Mouse (Mus musculus) kidney, postnatal 4 days (tissue): Measurements from ENCODE around the gene Efemp2.
A peak's percentile ranks its signal among the peaks of the same experiment; 100 is the strongest.

ENCODE experiments used
- DNase-seq, 2 experiments: peaks; one replicate each; pipeline ENCODE4 v3.0.0; 2021; ENCODE audit warnings: mixed read lengths in 2 of 2

The Efemp2 gene

DNA sequence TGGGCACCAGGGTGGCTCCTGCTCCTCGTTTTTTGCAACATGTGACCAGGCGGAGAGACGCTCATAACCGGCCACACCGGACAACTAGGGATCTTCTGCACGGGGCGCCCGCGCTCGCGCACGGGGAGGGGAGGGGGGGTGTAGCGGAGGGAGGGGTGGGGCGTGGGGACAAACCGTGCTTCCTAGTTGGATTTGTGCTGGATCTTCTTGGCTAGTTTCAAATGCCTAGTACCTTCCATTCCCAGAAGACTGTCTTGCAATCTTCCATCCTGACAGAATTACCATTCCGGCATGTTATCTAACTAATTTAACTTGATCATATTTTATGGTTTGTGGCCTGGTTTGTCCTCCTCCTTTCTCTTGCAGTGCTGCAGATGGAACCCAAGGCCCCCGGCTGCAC, 29.9 kb downstream of the Efemp2 start, which contains the start of gene 1700020D05Rik:
Gene 1700020D05Rik, minus strand, starts transcription at position 101 of the 400 bp plus-strand sequence.
- no peak for DNase-seq

DNA sequence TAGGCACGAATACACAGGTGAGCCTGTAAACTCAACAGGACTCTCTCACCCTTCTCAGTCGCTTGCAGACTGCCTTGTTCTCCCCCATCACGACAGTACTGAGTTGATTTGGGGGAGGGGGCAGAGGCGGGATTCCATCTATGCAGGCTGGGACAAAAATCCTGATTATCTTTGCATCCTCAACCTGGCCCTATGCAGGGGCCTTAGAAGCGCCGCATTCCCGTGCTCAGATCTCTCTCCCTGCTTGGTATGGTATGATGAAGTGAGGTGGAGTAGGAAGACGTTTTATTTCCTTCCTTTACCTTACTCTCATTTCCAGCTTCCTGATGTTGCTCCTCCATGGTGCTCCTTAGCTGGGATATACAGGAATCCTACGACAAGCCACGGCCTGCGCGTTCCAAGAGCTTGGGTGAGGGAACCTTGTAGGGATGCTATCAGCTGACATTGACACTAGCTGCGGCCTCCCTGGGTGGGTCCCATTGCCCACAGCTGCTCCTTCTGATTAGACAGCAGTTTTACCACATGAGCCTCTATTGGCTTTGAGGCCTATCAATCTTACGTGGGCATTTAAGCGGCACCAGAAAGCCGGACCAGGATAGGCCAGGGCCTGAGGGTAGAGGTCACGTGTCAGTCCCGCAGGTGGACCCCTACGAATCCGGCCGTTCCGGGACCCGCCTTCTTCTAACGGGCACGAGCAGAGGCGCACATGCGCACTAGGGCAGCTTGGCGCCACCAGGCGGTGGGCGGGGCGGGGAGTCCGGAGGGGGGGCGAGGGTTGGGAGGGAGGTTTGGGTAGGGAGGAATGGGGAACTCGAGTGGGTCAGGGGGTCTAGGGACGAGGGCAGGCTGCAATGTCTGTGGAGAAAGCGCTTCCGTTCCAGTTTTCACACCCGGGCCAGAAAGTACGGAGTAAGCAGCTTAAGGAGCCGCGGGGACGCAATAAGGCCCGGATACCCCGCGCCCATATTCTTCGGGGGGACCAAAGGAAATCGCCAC, 36.6 kb downstream of the Efemp2 start, which contains the start of gene Snx32:
Gene Snx32, minus strand, starts transcription at position 508 of the 996 bp plus-strand sequence.
- DNase-seq, result peak; percentile 96 to 98

DNA sequence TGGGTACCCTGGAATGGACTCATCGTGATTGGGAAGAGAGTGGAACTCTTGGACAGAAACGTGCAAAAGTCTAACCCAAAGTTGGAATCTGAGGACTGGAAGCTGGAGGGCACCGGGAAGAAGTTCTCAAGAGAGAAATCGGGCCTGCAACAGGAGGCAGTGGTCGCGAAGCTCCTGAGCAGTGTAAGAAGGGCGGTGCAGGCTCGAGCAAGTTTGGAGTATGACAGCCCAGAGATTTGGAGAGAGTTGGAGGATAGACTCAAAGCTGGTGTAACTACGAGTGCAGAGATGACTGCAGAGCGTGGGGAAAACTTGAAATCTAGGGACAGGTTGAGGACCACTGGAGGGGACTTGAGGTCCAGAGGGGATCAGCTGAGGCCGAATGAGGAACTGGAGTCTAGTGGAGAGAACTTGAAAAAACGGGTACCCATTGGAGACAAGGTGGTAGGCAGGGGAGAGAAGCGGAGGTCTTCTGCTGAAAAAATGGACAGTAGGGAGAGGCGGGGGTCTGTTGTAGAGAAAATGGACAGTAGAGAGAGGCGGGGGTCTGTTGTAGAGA, 37.4 kb downstream of the Efemp2 start:
- DNase-seq, result no peak

DNA sequence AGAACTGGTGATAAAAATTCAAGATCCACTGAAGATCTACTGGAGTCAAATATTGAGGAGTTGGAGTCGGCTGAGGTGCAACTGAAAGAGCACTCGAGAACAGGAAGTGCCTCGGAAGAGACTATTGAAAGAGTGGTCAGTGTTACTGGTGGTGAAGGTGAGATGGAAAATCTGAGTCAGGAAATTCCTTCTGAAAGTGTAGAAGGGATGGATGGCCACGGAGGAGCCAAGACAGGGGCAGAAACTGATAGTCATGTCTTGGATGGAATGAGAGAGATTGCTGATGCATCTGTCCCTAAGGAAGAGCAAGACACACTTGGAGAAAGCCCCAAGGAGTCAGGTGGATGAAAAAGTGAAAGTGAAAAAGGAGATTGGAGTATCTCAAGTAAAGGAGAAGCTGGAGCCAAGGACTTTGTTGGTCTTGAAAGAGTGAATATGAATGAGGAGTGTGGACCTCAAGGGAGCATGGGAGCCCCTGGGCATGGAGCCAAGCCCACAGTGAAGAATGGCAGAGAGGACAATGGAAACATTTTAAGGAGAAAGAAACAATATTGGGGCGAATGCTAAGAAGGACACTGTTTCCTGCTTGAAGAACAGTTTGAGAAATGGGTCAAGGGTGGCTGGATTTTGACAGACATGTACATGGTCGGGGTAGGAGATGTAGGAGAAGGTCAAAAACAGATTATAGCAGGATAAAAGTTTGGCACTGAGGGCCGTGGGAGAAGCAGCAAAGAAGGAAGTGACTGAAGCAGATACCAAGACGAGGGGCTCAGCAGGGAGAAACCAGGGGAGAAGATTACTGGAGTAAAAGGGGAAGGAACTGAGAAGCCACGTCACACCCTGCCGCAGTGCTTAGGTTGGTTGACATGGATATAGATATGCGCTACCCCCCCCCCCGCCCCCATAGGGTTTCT, 38.6 kb downstream of the Efemp2 start:
- peak in 1 of 2 experiments; percentile 31 for DNase-seq

DNA sequence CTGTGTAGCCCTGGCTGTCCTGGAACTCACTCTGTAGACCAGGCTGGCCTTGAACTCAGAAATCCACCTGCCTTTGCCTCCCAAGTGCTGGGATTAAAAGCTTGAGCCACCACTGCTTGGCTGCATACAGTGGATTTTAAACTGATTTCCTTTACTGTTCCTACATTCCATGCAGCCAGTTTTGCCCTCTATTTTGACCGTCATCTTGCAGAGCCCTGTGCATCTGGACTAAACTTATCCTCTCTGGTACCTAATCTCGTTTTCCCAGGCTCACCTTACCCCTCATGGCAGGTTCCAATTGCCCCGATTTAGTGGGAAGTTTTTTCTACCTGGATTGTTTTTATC, 39.2 kb downstream of the Efemp2 start:
- DNase-seq, result no peak

DNA sequence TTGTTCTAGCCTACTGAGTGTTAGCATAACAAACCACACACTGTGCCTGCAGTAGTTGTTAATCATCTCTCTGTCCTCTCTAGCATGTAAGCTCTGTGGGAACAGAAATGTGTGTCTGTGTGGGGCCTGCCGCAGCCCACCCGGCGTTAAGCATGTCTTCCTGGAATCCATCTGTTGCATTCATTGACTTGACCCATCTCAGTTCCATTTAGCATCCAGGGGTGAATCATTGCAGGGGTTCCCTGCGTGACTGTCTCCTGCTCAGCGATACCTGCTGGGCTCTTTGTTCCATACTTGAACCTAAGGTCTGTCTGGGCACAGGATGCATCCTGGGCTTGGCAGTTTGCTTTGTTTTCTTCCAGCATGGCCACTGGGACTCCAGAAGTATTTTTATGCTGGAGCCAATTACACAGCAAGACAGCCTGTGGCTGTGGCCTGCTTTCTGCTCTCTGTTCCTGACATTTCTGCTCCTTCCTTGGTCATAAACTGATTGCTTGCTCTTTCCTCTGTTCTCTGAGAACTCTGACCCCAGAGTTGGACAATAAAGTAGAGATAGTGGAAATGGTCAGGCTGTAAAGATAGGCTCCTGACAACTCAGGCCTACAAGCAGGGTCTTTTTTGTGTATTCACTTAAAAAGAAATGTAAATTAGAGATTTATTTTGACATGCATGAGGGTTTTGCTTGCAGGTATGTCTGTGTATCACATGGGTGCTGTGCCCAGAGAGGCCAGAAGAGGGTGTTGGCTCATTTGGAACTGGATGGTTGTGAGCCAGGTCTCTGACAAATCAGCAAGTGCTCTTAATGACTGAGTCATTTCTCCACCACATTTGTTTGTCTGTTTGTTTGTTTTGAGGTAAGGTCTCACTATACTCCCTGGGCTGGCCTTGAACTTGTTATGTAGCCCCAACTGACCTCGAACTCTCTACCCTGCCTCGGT, 42.4 kb downstream of the Efemp2 start:
- DNase-seq, result no peak

DNA sequence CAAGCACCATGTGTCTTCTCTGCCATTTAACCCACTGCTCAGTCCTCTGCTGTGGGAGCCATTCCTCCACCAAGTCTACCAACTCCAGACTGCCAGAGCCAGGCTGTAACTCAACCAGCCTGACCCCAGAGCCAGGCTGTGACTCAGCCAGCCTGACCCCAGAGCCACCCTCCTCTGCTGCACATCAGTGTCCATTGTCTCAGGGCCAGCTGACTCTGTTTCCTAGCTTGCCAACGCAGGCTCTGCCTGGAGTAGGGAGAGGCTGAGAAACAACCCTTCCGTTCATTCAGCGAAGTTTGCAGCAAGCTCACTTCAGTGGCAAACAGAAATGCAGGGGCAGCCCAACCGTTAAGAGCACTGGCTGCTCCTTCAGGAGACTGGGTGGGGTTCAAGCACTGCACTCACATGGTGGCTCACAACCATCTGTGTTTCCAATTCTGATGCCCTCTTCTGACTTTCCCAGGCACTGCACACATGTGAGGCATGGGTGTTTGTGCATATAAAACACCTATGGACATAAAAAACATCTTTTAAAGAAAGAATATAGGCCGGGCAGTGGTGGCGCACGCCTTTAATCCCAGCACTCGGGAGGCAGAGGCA, 43.3 kb downstream of the Efemp2 start:
- DNase-seq, result no peak

DNA sequence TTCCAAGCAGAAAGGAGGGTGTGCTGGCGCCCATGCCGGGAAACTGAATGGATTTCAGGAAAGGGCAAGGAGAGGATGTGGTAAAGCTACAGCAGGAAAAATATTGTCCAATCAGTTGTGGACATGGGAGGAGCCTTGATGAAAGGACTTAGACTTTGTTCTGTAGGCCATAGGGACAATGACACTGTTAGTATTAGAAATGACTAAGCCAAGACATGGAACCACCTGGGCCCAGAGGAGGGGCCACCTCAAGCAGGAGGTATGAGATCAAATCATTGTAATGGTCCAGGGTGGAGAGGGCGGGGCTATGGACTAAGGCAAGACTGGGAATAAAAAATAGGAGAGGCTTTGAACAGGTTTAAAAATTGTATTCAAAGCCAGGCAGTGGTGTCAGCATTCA, 45.0 kb downstream of the Efemp2 start:
- DNase-seq, result no peak

DNA sequence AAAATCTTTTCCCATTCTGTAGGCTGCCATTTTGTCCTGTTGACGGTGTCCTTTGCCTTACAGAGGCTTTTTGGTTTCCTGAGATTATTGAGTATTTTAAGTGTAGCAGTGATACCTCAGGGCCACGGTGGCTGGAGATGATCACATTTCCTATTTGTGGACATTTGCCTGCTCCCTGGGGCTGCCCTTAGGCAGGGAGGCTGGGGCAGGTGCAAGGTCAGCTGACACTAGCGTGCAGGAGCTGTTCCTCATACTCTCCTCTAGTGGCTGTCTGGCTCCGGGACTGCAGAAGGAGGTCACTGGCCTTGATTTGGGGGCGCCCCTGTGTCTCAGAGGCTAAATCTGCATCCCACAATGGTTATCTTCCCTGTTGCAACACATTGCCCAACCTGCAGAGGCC, 51.5 kb downstream of the Efemp2 start:
- DNase-seq, result no peak

DNA sequence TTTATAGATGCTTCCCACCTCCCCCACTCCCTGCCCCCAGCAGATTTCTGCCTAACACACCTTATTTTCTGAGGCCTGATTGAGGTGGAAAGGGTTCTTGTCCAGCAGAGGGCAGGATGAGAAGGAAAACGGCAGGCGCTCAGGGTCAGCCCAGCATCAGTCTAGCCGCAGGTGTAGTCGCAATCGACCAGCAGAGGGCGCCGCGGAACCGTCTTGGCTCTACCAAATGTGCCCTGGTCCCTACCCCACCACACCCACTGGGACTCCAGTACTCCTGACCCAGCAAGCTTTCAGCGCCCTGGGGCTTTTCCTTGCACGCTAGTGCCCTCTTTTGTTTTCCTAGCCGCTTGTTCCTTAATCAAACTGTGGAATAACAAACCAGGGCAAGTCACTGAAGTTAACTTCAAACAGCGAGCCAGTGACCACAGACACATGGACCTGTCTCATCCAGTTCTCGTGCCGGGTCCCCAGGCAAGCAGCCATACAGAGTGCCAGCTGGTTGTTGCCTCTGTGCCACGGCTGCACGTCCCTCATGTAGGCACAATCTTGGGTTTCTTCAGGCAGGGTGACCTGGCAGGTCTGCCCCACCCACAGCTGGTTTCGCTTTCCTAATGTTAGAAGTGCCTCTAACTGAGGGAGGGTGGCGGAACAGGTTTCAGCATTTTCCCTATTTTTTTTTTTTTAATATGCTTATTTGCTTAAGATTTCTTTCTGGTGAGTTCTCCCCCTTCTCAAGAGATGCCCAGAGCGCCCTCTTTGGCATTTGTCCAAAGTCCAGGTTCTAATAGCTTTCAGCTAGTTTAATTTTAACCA, 55.8 kb downstream of the Efemp2 start:
- peak; percentile 99 for DNase-seq

DNA sequence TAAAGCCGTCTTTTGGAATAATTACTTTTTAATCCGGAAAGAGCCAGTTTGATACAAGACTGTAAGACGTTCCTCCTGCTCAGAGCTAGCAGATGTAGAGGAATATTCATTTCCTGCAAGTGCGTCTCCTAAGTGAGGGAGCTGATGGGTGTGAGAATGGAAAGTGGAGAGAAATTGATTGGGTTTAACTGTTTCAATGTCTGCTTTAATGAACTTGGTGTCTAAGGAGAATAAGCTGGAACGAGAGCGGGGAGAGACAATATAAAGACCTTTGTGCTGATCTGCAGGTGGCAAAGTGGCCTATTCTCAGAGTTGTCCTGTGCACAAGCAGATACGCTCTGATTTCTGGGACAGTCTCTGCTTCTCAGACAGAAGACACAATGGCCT, 56.4 kb downstream of the Efemp2 start:
- no peak for DNase-seq
